Mouse (Mus musculus): Measurements from ENCODE around the gene Rnf183.

- TF ChIP-seq CTCF (IDR thresholded peaks at IDR 0.05; ENCODE audit: extremely low read depth, insufficient read length, insufficient replicate concordance, low read depth, low read length) (no peak), POLR2A (IDR thresholded peaks at IDR 0.05; ENCODE audit: low read depth, low read length) (no peak)
These were observed 24.0 kb upstream of the Rnf183 start for GRCm38 (mm10) chr4:62459081-62459480.

Data from small intestine, adult 2 months (tissue).